Mouse (Mus musculus) Patski (cell line): ENCODE data around the gene Syf2. TPM values are rescaled to one million over a fixed set of nuclear protein-coding genes. Genes with fewer than 3 reads are reported as not detected.

ENCODE experiments used
- ATAC-seq: fragments of 100-300 bp; one replicate; pipeline ENCODE4 v1.8.0; 2021
- CTCF ChIA-PET: fragments of 350-600 bp; sonication (Branson Sonifier 250); formaldehyde crosslinking; loops from one replicate; lab custom pipeline; 2022; ENCODE audit warnings: inconsistent platforms; lab: Charles Lee
- POLR2A ChIA-PET: fragments of 350-600 bp; sonication (Branson Sonifier 250); formaldehyde crosslinking; loops from one replicate; lab custom pipeline; 2022; ENCODE audit warnings: antibody characterized with exemption, inconsistent platforms; lab: Charles Lee
- DNase-seq: peaks from one replicate; pipeline ENCODE4 v3.0.0-alpha.2; 2011; ENCODE audit warnings: low read depth, low spot score
- H3K27me3 ChIP-seq: fragments of 371-371 bp; one replicate; pipeline ENCODE4 v1.5.1; 2021
- CTCF ChIP-seq: fragments of 100-300 bp; IDR thresholded peaks from one replicate; pipeline ENCODE4 v1.5.1; 2021
- in situ Hi-C: fragments of 300-500 bp; cut with MboI; formaldehyde crosslinking; loops from 3 replicates; pipeline ENCODE4 v1.11.1; 2018; ENCODE audit warnings: low pct_unique_long_range_greater_than_20kb, mixed read lengths
- polyA plus RNA-seq: library from polyadenylated mRNA; unstranded; gene quantifications from one replicate; pipeline ENCODE4 v1.2.3, GENCODE M21; 2021

The Syf2 gene
- polyA plus RNA-seq, 1 experiment from 2014 or later = 73.5 TPM

GRCm38 (mm10) chr4:134922925-134923244 is 7.8 kb upstream of the Syf2 start:
- ChIA-PET CTCF (interaction anchor here (1.3 kb wide), 1 partner anchor 9 kb away, joined by 3 read pairs; no protein-coding TSS in a partner anchor), POLR2A (interaction anchor here (0.6 kb wide), 1 partner anchor 363 kb away, joined by 8 read pairs; no protein-coding TSS in a partner anchor)
- ATAC-seq = no peak
- DNase-seq = no peak
- no peak for TF ChIP-seq CTCF
- in situ Hi-C loops = no loop called here
- H3K27me3 ChIP-seq = no peaks in the 10 kb centered on the region

- TF ChIP-seq CTCF = no peak
- in situ Hi-C loops = no loop called here
- H3K27me3 ChIP-seq = no peaks in the 10 kb centered on the region
- CTCF ChIA-PET = interaction anchor here (1.3 kb wide), 1 partner anchor 10 kb away, joined by 3 read pairs; no protein-coding TSS in a partner anchor
- POLR2A ChIA-PET = interaction anchor here (1.0 kb wide), 1 partner anchor 9 kb away, joined by 3 read pairs; no protein-coding TSS in a partner anchor
- ATAC-seq (peak; percentile 31), DNase-seq (peak; percentile 91)
These were observed 7.3 kb upstream of the Syf2 start, which contains the start of gene Rsrp1 for GRCm38 (mm10) chr4:134923258-134924018. Gene Rsrp1, plus strand, starts transcription at chr4:134923592.

- H3K27me3 ChIP-seq = no peaks in the 10 kb centered on the region
- ChIA-PET CTCF (no interaction called here), POLR2A (interaction anchor here (1.0 kb wide), 1 partner anchor 10 kb away, joined by 3 read pairs; no protein-coding TSS in a partner anchor)
- ATAC-seq (no peak), DNase-seq (no peak)
- in situ Hi-C loops = no loop called here
- TF ChIP-seq CTCF = no peak
These were observed 6.5 kb upstream of the Syf2 start for GRCm38 (mm10) chr4:134924019-134924741.

- CTCF ChIA-PET = no interaction called here
- ATAC-seq (no peak), DNase-seq (no peak)
- POLR2A ChIA-PET = interaction anchor here (0.6 kb wide), 1 partner anchor 11 kb away, joined by 3 read pairs; no protein-coding TSS in a partner anchor
- in situ Hi-C loops = no loop called here
- no peaks in the 10 kb centered on the region for H3K27me3 ChIP-seq
- TF ChIP-seq CTCF = no peak
These were observed 5.5 kb upstream of the Syf2 start for GRCm38 (mm10) chr4:134925206-134925605.

GRCm38 (mm10) chr4:134927815-134928463 is 2.8 kb upstream of the Syf2 start:
- in situ Hi-C loops = no loop called here
- TF ChIP-seq CTCF = no peak

GRCm38 (mm10) chr4:134928464-134928836 is 2.2 kb upstream of the Syf2 start:
- DNase-seq (no peak), ATAC-seq (no peak)
- ChIA-PET POLR2A (no interaction called here), CTCF (no interaction called here)
- in situ Hi-C loops = no loop called here
- TF ChIP-seq CTCF = no peak
- H3K27me3 ChIP-seq = no peaks in the 10 kb centered on the region

More at GRCm38 (mm10) chr4:134927815-134928463, 2.8 kb upstream of the Syf2 start:
- ChIA-PET CTCF (no interaction called here), POLR2A (no interaction called here)
- DNase-seq = no peak
- no peak for ATAC-seq
- H3K27me3 ChIP-seq = no peaks in the 10 kb centered on the region

- in situ Hi-C loops = no loop called here
- no peak for ATAC-seq
- H3K27me3 ChIP-seq = no peaks in the 10 kb centered on the region
- no peak for TF ChIP-seq CTCF
- ChIA-PET POLR2A (interaction anchor here (0.7 kb wide), 1 partner anchor 925 kb away, joined by 3 read pairs; no protein-coding TSS in a partner anchor), CTCF (no interaction called here)
- DNase-seq = no peak
These were observed 1.2 kb upstream of the Syf2 start for GRCm38 (mm10) chr4:134929536-134929935.

- ATAC-seq (no peak), DNase-seq (no peak)
- TF ChIP-seq CTCF = no peak
- CTCF ChIA-PET = no interaction called here
- POLR2A ChIA-PET = no interaction called here
- in situ Hi-C loops = no loop called here
- no peaks in the 10 kb centered on the region for H3K27me3 ChIP-seq
These were observed 508 bp upstream of the Syf2 start for GRCm38 (mm10) chr4:134930190-134930589.

GRCm38 (mm10) chr4:134937240-134938176 is 6.8 kb downstream of the Syf2 start:
- ATAC-seq (no peak), DNase-seq (no peak)
- ChIA-PET CTCF (no interaction called here), POLR2A (interaction anchor here (0.8 kb wide), 1 partner anchor 368 kb away, joined by 3 read pairs; no protein-coding TSS in a partner anchor)
- H3K27me3 ChIP-seq = no peaks in the 10 kb centered on the region
- in situ Hi-C loops = no loop called here
- no peak for TF ChIP-seq CTCF

GRCm38 (mm10) chr4:134939900-134940299 is 9.2 kb downstream of the Syf2 start:
- no peak for TF ChIP-seq CTCF
- ChIA-PET CTCF (no interaction called here), POLR2A (no interaction called here)

More at GRCm38 (mm10) chr4:134939900-134940299, 9.2 kb downstream of the Syf2 start:
- peaks cover 3% of the 10 kb centered on the region for H3K27me3 ChIP-seq
- DNase-seq = no peak
- in situ Hi-C loops = no loop called here
- no peak for ATAC-seq
